Mouse (Mus musculus) cerebellum, adult (tissue): Measurements from ENCODE around the gene Cop1.
A peak's percentile ranks its signal among the peaks of the same experiment; 100 is the strongest.
"Not testable (repeated sequence)": the region's sequence is repeated elsewhere in the genome, so short reads cannot be mapped to it uniquely, and the experiment has no call there.

Experiments
- ATAC-seq: cut with Nextera tagmentation; 2 replicates; pipeline ENCODE4 v1.9.2; 2017; ENCODE audit warnings: mild to moderate bottlenecking, moderate library complexity, mixed read lengths; ENCODE audit not compliant: insufficient number of reproducible peaks, low FRiP score, low TSS enrichment

Cop1 gene

DNA sequence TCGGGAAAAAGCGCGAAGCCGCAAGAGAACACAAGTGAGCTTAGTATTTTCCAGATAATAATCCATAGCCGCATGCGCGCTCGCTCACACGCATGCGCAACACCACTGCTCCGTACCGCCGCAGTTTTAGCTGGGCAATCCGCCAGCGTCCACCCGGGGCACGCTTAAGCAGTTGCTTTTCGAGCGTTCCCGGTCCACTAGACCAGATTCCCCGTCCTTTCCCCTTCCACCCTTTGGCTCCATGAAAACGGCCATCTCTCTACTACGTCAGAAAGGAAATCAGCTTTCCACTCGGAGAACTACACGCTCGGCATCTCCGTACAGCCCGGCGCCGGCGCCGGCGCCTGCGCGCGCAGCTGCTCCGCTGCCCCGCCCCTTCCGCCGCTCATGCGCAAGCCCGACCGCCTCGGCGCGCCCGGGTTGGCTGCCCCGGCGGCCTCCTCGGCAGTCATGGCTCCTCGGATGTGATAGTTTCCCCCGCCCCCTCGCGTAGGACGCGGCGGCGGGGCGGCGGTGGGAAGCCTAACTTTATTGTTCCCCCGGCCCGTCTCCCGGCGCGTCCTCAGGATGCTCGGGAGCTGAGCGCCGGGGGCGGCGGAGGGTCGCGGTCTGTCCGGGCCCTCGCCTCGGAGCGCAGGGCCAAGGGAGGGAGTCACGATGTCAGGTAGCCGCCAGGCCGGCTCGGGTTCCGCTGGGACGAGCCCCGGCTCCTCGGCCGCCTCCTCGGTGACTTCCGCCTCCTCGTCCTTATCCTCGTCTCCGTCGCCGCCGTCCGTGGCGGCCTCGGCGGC, at the start of gene Cop1:
TSS of gene Cop1 (plus strand) at position 540 of the 791 bp plus-strand sequence.
- ATAC-seq = peak; percentile 96

DNA sequence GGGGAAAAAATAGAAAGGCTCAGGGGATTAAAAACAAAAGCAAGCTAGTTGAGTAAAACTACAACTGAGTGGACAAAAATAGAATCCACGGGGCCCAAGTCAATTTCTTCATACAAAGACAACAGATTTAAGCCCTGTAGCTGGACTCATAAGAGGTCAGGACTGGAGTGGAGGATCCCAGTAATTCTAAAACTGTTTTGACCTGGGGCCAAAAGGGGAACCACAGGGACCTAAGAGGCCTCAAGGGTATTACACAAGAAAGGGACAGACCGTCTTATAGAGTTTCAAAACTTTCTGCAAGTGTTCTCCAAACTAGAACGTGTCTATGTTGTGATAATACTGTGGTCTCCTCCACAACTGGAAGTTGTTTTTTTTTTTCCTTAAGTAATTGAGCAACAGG, 45.4 kb upstream of the Cop1 start:
- ATAC-seq = no peak

DNA sequence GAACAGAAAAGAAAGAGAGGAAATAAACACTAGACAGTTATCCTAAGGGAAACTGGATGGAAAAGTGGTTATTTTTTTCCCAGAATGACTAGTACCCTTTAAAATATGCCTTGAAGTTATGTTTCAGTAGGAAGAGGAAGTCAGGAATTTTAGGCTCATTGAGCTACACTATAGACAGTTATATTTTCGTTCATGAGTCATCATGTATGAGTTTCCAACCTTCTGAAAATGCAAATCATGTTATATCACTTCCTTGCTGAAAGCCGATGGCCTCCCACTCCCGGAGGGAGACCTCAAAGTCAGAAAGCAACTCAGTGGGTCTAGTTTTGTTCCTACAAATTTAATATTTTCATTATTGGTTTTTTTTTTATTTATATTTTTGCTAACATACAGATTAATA, 33.5 kb upstream of the Cop1 start:
- ATAC-seq = no peak

DNA sequence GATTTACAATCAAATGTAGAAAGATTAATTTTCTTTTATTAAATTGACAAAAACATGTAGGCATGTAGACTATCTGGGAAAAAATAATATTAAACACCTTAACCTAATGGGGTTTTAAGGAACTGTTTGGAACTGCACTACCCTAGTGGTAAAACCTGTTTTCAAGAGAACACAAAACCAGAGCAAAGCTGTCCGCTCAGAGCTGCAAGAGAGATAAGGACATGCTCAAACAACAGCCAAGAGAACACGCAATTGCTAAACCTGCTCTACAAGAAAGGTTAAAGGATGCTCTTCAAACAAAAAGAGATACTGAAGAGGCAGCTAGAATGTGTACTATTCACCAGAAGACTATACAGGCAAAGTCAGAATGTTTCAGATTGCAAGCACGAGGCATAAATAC, 32.5 kb upstream of the Cop1 start:
- ATAC-seq = no peak

DNA sequence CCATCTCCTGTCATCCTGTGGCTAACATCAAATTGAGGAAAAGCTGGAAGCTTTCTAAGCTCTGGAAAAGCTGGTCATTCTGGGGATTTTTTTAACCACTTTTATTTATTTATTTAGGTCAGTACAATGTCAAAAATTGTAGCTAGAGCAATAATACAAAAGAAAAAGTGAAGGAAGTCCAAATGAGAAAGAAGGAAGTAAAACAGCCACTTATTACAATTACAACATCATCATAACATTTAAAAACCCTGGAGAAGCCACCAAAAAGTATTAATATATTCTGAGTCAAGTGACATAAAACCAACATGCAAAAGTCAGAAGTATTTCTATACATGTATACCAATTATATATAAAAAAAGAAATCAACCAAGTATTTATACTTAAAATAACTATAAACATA, 30.9 kb upstream of the Cop1 start:
- ATAC-seq = no peak

DNA sequence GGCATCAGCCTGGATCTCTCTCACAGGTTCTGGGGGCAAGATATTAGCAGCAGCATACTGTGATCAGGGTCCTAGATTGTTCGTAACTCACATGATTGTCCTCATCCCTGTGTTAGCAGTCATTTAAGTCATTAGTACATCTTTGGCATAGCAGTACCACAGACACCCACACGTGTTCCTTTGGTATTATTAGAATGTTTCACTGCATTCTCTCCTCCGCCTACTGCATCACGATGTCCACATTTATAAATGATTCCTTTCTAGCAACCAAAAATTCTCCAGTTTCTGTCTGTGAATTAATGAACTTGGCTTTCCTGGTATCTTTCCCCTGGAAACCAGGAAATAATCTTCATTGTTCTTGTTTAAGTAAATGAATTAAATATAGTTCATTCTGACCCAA, 20.4 kb upstream of the Cop1 start:
- no peak for ATAC-seq

DNA sequence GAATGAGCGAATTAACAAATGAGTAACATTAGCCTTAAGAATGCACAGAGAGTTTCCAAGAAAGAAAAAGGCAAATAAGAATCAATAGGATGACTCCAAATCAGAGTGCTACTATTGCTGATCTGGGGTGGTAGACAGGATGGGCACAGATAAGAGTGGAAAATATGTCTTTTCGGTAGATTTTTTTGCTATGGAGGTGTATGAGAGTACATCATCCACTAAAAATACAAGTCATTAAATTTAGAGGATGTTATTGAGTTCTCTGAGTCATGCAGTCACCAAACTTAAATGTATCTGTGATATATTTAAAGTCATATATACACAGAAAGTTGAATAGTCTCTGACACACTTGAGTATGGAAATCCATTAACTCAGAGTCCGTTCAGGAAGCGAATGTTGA, 14.7 kb upstream of the Cop1 start:
- no peak for ATAC-seq

DNA sequence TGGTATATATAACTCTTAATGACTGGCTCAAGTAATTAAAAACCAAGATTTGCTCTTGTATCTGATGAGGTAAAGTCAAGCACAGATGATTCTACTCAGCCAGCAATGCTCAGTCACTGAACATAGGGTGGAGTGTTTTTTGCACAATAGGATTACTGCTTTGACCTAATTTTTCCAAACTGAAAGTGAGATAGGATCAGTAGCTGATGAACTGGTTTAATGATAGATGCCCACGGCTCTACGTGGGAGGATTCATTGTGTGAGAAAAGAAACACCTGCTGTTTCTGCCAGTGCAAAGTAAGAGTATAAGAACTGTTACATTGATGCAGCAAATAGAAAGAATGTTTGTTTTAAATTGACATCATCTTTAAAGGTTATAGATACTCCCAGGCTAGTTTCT, 10.1 kb upstream of the Cop1 start:
- ATAC-seq = no peak

DNA sequence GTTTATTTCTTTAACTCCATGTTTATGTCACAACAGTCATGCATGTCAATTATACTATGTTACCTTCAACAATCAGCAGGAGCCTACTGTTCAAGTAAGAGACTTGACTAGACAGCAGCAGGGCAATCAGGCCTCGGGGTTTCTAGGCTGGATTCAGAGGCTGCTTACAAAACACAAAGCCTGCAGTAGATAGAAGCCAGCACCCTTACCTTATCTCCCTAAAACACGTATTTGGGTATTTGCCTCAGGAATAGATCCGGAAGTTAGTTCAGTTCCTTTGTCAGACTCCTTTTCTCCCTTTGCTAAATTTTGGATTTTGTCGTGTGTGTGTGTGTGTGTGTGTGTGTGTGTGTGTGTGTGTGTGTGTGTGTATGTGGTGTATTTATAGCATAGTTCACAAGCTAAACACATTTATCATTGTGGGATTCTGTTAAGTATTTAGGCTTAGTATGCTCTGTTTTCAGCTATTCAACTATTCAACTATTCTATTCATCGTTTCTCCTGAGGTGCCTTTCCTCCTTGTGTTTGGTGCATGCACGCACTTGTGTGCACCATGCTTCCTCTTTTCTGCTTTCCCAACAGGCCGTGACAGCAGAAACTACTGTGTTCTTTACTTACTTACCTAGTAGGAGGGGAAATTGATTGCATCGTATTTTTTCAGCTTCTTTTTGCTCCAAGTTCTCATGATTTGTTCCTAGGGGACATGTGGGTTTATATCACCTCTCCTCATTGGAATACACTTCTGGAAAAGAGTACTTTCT, 6.9 kb upstream of the Cop1 start:
- ATAC-seq = no peak

DNA sequence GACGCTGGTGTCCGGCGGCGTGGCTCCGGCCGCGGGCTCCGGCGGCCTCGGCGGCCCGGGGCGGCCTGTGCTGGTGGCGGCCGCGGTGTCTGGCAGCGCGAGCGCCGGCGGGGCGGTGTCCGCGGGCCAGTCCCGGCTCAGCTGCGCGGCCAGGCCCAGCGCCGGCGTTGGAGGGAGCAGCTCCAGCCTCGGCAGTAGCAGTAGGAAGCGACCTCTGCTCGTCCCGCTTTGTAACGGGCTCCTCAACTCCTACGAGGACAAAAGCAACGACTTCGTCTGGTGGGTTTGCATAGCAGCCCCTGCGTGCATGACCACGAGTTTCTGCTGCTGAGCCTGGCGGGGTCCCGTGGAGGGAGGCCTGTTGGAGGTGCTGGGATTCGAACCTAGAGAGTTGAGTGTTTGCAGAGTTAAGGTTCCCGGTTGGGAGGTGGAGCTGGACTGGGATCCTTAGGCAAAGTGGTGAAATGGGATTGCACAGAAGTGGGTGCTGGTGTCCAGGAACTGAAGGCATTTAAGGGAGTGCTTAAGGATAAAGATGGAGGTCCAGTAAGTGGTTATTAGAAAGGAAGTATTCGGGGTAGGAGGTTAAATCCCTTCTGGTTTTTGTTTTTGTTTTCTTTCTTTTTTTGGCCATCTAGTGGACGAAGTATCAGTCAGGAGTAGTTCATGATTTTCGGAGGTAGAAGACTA, 597 bp downstream of the Cop1 start:
- not testable (repeated sequence) for ATAC-seq

DNA sequence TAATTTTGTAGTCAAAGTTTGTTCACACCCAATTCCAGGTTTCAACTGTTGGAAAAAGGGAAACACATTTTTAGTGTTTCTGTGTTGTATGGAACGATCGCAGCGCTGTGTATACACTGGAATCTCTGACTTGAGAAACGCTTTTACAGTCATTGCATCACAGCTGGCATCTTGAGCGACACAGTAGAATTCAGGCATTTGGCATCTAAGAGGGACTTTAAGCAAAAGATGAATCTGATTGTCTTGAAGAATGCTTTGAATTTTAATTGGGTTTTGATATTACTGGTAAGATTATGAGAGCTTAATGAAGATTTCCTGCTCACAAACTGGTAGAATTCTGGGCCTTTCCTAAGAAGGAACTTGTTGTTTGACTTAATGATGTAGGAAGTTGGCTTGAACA, 1.3 kb downstream of the Cop1 start:
- no peak for ATAC-seq

DNA sequence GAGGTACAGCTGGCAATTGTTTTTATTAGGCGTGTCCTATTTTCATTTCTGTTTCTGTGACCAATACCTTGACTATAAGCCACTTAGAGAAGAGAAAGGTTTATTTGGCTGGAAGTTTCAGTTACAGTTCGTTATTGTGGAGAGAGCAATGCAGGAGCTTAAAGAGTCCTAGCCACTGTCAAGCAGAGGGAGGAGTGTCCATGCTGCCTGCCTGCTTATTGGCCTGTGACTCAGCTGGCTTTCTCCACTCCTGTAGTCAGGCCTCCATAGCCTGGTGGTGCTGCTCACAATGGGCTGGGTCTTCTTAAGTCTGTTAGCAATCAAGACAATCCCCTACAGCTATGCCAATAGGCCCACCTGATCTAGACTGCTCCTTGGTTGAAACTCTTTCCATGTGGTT, 2.4 kb downstream of the Cop1 start:
- no peak for ATAC-seq

DNA sequence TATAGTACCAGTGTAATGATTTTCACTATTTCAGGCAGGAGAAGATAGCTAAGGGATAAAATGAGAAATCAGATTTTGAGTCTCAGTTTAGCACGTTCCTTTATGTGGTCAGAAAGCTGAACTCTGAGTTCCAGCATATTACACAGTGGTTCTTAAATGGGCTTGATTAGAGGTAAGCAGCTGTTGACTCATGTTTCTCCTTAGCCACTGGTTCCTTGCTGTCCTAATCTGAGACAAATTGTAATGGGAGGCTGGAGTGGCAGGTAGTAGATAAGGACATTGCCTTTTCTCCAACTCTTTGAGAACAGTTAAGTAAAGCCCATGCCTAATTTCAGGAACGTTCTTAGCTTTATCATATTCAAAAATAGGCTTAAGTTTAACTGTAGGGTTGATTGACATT, 3.6 kb downstream of the Cop1 start:
- no peak for ATAC-seq

DNA sequence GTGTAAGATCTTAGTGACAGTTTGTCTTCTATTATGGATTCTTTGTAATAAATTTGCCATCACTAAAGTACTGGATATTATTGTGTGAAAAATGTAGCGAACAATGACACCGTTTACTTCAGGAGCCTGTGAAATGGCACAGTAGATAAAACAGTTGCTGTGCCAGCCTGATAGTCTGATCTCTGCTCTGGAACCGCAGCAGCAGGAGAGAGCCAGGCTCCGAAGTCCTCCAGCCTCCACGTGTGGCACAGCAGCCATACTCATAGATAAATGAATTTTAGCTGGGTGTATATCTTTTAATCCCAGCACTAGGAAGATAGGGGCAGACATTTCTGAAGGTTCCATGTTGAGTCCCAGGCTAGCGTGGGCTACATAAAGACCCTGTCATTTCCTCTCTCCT, 6.0 kb downstream of the Cop1 start:
- ATAC-seq = no peak

DNA sequence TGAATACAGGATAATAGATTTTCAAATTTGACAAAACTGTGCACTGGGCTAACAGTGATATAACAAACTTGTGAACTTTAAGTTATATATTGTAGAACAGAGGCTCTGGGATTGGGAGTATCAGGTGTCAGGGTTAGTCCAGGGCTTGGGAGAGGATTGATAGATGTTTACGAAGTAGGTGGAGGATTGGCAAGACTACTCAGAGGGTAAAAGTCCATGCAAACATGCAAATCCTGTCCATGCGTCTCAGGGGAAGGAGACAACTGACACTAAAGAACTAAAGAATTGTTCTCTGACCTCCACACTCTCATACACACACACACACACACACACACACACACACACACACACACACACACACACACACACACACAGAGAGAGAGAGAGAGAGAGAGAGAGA, 18.2 kb downstream of the Cop1 start:
- no peak for ATAC-seq

DNA sequence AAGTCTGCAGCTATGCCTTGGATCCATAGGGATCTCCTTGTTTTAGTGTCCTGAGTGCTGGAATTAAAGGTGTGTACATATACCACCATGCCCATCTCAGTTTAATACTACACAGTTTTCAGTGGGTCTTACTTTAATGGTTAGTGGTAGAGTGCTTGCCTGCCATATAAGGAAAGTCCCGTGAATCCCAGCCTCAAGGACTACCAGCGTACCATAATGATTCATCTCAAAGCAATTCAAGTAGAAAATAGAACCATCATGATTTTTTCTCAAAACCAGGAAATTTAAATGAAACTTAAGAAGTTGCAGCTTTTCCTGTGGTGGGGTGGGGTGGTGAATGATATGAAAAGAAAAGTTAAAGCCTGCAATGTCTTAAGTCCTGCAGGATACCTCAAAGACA, 21.0 kb downstream of the Cop1 start:
- ATAC-seq = no peak

DNA sequence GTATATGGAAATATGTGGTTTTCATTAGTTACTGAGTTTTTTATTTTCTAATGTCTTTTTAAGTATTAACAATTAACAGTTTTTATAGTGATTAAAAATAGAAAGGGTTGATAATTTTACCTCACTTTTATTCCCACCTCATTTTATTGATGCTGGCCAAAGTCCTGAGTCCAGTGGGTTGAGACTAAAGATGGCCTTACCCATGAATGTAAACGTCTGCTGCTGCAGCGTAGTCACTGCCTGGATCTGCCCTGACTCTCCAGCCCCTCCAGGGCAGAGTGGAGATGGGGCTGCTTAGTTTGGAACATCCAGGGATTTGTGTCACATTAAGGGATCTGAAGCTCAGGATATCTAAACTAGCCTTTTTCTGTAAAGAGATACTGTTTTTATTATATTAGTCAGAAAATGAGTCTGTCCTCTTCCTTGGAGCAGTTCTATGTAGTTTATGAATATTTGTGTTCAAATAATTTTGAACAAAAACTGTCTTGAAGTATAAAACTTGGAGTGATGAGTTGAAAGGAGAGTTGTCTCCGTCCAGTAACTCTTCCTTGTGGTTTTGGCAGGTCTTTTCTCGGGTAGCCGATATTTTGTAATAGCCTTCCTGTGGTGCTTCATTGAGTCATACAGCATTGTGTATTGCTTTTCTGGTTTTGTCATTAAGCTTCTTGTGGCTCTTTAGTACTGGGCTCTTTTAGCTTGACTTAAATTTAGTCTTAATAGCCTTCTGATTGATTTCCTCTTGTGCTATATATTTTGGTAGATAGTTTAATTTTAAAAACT, 23.0 kb downstream of the Cop1 start:
- ATAC-seq = no peak

DNA sequence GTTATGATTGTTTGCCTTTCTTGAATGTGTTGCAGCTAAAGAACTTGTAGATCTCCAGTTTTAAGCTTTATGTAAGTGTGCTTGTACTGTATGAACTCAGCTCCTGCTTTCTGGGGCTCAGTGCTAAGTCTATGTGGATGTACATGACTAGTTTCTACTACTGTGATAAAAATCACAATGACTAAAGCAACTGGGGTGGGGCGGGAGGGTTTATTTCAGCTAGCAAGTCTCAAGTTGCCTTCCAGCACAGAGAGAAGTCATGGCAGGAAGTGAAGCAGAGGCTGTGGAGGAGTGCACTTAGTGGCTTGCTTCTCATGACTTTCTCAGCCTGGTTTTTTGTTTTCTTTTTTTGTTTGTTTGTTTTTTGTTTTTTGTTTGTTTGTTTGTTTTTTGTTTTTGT, 24.4 kb downstream of the Cop1 start:
- ATAC-seq = no peak

DNA sequence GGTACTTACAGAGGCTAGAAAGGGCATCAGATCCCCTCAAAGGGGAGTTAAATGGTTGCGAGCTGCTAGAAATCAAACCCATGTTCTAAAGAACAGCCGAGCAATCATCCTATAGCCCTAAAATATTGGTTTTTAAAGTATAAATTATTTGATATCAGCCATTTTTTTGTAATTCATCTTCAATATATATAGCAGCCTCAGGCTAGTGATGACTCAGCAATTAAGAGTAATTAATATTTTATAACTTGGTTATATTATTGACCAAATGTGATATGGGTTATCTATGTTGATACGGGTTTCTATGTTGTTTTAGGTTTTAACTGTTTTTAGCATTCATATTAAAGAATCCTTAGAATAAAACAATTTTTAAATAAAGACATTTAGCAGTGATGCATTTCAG, 31.7 kb downstream of the Cop1 start:
- ATAC-seq = no peak

DNA sequence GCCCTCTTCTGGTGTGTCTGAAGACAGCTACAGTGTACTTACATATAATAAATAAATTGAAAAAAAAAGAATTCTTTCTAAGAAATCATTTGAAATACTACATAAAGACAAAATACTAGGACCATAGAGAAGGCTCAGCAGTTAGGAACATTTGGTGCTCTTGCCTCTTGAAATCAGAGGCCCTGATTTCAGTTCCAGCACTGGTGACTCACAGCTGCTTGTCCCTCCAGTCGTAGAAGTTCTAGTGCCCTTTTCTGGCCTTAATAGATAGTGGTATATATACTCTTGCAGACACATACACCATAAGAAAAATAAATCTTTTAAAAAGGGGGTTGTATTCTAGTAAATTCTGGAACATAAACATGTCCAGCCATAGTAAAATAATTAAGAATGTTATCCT, 48.0 kb downstream of the Cop1 start:
- ATAC-seq = no peak

DNA sequence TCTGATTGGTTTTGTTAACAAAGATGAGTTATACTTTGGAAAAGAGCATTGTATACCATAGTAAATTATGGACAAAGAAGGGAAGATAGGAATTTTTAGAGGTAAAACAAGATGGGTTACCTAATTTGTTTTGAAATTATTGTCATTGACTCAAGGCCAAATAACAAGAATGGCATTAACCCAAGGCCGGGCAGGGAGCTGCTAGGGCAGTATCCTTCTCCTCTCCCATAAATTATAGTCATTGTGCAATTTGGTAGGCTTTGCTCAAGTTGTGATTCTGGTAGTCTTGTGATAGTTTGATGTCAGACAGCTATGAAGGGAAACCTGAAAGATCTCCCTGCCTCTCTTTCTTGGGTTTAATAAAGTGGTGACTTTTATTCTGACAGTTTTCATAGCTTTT, 49.7 kb downstream of the Cop1 start:
- no peak for ATAC-seq
